Mouse (Mus musculus): ENCODE measurements around the gene Sin3a. TPM values are rescaled to one million over a fixed set of nuclear protein-coding genes. Genes with fewer than 3 reads are reported as not detected.
A peak's percentile ranks its signal among the peaks of the same experiment; 100 is the strongest.

Gene Sin3a
- total and polyA plus RNA-seq, 3 experiments: 27.0 to 715 (median 47.5) TPM

DNA sequence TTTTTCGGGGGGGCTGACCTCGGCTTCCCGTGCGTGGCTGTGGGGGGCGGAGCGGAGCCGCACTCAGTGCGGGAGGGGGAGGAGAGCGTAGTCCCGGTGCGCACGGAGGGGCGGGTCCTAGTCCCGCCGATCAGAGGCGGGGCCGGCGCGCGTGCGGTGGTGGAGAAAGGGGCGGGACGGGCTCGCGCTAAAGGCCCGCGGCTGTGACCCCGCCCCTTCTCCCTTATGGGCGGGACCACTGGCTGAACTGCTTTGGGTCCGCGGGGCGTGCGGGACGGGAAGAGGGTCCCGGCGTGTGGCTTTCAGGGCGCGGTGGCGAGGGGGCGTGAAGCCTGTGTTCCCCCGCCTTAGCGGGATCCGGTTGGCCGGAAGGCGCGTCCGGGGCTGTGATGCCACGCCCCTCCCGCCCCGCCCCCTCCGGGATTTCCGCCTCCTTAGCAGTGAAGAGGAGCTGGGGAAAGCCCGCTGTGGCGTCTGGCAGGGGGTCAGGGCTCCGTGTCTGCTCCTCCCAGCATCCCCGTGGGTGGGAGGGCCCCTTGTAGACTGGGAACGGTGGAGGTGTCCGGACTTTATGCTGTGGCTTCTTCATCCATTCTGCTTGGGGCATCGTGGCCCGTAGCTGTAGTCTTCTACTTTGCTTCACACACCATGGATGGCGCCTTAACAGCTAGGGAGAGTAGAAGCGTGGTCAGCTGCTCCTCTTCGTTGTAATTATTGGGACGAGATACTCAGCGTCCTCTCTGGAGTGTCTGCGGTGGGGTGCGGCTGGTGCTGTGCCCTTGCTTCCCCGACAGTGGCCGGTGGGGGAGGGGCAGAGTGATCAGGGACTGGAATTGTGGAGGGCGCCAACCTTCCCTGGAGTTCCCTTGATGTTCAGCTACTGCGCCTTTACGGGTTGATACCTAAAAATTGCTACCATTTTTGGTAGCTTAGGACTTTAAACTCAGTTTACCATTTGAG lies 5.1 kb downstream of the Sin3a start:
- no peaks in the 10 kb centered on the region for H3K27me3 ChIP-seq (ENCODE audit: control insufficient read depth in 1 of 2, insufficient read depth in 2 of 2, low read length in 2 of 2)
- H3K79me2 ChIP-seq (ENCODE audit: control insufficient read depth, insufficient read depth, low read length, poor library complexity): peaks cover 52% of the 10 kb centered on the region
- peak overlapping the region; percentile 74 to 85 for H3K4me3 ChIP-seq (ENCODE audit: control insufficient read depth in 1 of 2, insufficient read depth in 1 of 2, low read depth in 2 of 2, low read length in 2 of 2)
- H3K9ac ChIP-seq (ENCODE audit: control insufficient read depth, low read depth, low read length, poor library complexity, severe bottlenecking): peak overlapping the region; percentile 91
- peak overlapping the region; percentile 82 for H3K27ac ChIP-seq (ENCODE audit: control insufficient read depth, low read depth, low read length)
- H3K9me3 ChIP-seq (replicated peaks; ENCODE audit: insufficient read depth, low read length): no peaks in the 10 kb centered on the region
- peaks cover 3 to 4% of the 10 kb centered on the region in 2 experiments for H3K36me3 ChIP-seq (ENCODE audit: control insufficient read depth in 1 of 2, insufficient read depth in 2 of 2, low read length in 2 of 2)
- H3K4me1 ChIP-seq (ENCODE audit: control insufficient read depth in 1 of 2, insufficient read depth in 2 of 2, low read length in 2 of 2): peaks cover 0 to 4% of the 10 kb centered on the region in 2 experiments; a peak in 2 of 4 replicates
- TF ChIP-seq MXI1 (IDR thresholded peaks at IDR 0.05; ENCODE audit: low read depth, low read length): peak; percentile 86
- no peak for TF ChIP-seq ZC3H11A (IDR thresholded peaks at IDR 0.05; ENCODE audit: low read depth, low read length)
- TF ChIP-seq KAT2A (conservative IDR thresholded peaks at IDR 0.05; ENCODE audit: low read depth, low read length): no peak
- TF ChIP-seq NELFE (IDR thresholded peaks at IDR 0.05; ENCODE audit: low read depth, low read length): no peak
- no peak for TF ChIP-seq SIN3A (IDR thresholded peaks at IDR 0.05; ENCODE audit: low read length)
- 0 out of 2 replicates have a peak, but pooled peaks have one; percentile 60 for TF ChIP-seq ELF1 (IDR thresholded peaks at IDR 0.05; ENCODE audit: low read depth, low read length)
- TF ChIP-seq MAZ (IDR thresholded peaks at IDR 0.05; ENCODE audit: low read depth, low read length): peak; percentile 50
- TF ChIP-seq MAX (IDR thresholded peaks at IDR 0.05; ENCODE audit: low read length): peak; percentile 45; the same call in 1 of the 2 replicates
- peak; percentile 39; the same call in 1 of the 2 replicates for TF ChIP-seq BHLHE40 (IDR thresholded peaks at IDR 0.05; ENCODE audit: borderline replicate concordance, low read depth, low read length)
- peak; percentile 47; the same call in 1 of the 2 replicates for TF ChIP-seq NRF1 (IDR thresholded peaks at IDR 0.05; ENCODE audit: insufficient read depth, low read depth, low read length, poor library complexity, severe bottlenecking)
- no peak for TF ChIP-seq ZMIZ1 (IDR thresholded peaks at IDR 0.05; ENCODE audit: low read depth, low read length)
- TF ChIP-seq JUND (IDR thresholded peaks at IDR 0.05; ENCODE audit: low read depth, low read length): no peak
- no peak for TF ChIP-seq CTCF (IDR thresholded peaks at IDR 0.05 in 2 of 3, conservative IDR thresholded peaks at IDR 0.05 in 1 of 3; ENCODE audit: control insufficient read depth in 1 of 3, insufficient read depth in 1 of 3, low read depth in 2 of 3, low read length in 3 of 3, poor library complexity in 1 of 3, severe bottlenecking in 1 of 3)
- 0 out of 4 replicates have a peak, but pooled peaks of 1 of the 2 experiments have one; percentile 26 for TF ChIP-seq POLR2A (IDR thresholded peaks at IDR 0.05; ENCODE audit: control insufficient read depth in 1 of 2, insufficient read depth in 1 of 2, low read depth in 1 of 2, low read length in 2 of 2, poor library complexity in 1 of 2)
- no peak for TF ChIP-seq GATA1 (IDR thresholded peaks at IDR 0.05; ENCODE audit: low read depth, low read length)
- peak; percentile 93 for DNase-seq (ENCODE audit: low read depth, low spot score)

- H3K27me3 ChIP-seq (ENCODE audit: control insufficient read depth in 1 of 2, insufficient read depth in 2 of 2, low read length in 2 of 2): no peaks in the 10 kb centered on the region
- no peak overlapping the region for H3K9ac ChIP-seq (ENCODE audit: control insufficient read depth, low read depth, low read length, poor library complexity, severe bottlenecking)
- no peak overlapping the region for H3K27ac ChIP-seq (ENCODE audit: control insufficient read depth, low read depth, low read length)
- H3K36me3 ChIP-seq (ENCODE audit: control insufficient read depth in 1 of 2, insufficient read depth in 2 of 2, low read length in 2 of 2): peaks cover 2 to 25% of the 10 kb centered on the region in 2 experiments
- peaks cover 0 to 2% of the 10 kb centered on the region in 2 experiments; a peak in 2 of 4 replicates for H3K4me1 ChIP-seq (ENCODE audit: control insufficient read depth in 1 of 2, insufficient read depth in 2 of 2, low read length in 2 of 2)
- TF ChIP-seq KAT2A (conservative IDR thresholded peaks at IDR 0.05; ENCODE audit: low read depth, low read length) (no peak), ZC3H11A (IDR thresholded peaks at IDR 0.05; ENCODE audit: low read depth, low read length) (no peak), TAL1 (IDR thresholded peaks at IDR 0.05; ENCODE audit: low read length) (no peak)
- H3K79me2 ChIP-seq (ENCODE audit: control insufficient read depth, insufficient read depth, low read length, poor library complexity): peaks cover 33% of the 10 kb centered on the region
- no peaks in the 10 kb centered on the region for H3K9me3 ChIP-seq (replicated peaks; ENCODE audit: insufficient read depth, low read length)
- DNase-seq (ENCODE audit: low read depth, low spot score): no peak
- H3K4me3 ChIP-seq (ENCODE audit: control insufficient read depth in 1 of 2, insufficient read depth in 1 of 2, low read depth in 2 of 2, low read length in 2 of 2): no peak overlapping the region
These were observed 10.4 kb downstream of the Sin3a start for GRCm38 (mm10) chr9:57082236-57082635.

Measured in MEL (cell line).